Mouse (Mus musculus) lung, embryonic 16.5 days (tissue): Measurements from ENCODE around the gene Tspyl4. TPM values are rescaled to one million over a fixed set of nuclear protein-coding genes. Genes with fewer than 3 reads are reported as not detected.

Source experiments
- ATAC-seq: fragments of 200-750 bp; cut with Nextera tagmentation; 2 replicates; pipeline ENCODE4 v1.8.0; 2017; ENCODE audit warnings: low read depth, mild to moderate bottlenecking, moderate library complexity
- H3K27ac ChIP-seq: fragments of 300-500 bp; sonication (generic); 2 replicates; pipeline ENCODE4 v1.5.1; 2014; ENCODE audit warnings: mild to moderate bottlenecking, control low read depth, low read length
- H3K27me3 ChIP-seq: fragments of 300-500 bp; sonication (generic); 2 replicates; pipeline ENCODE4 v1.6.1; 2014; ENCODE audit warnings: low read depth, low read length, mixed read lengths; ENCODE audit not compliant: control insufficient read depth, insufficient read depth
- H3K36me3 ChIP-seq: fragments of 300-500 bp; sonication (generic); 2 replicates; pipeline ENCODE4 v1.6.1; 2014; ENCODE audit warnings: low read length; ENCODE audit not compliant: control insufficient read depth, insufficient read depth
- H3K4me1 ChIP-seq: fragments of 300-500 bp; sonication (generic); replicated peaks from 2 replicates; pipeline ENCODE4 v1.6.1; 2014; ENCODE audit warnings: low read length, mixed read lengths; ENCODE audit not compliant: control insufficient read depth, insufficient read depth
- H3K4me2 ChIP-seq: fragments of 300-500 bp; sonication (generic); 2 replicates; pipeline ENCODE4 v1.6.1; 2014; ENCODE audit warnings: low read depth, low read length, control low read depth
- H3K4me3 ChIP-seq: fragments of 300-500 bp; sonication (generic); 2 replicates; pipeline ENCODE4 v1.5.1; 2014; ENCODE audit warnings: mild to moderate bottlenecking, low read length, control low read depth
- H3K9ac ChIP-seq: fragments of 300-500 bp; sonication (generic); 2 replicates; pipeline ENCODE4 v1.6.1; 2014; ENCODE audit warnings: low read length, control low read depth
- H3K9me3 ChIP-seq: fragments of 300-500 bp; sonication (generic); 2 replicates; pipeline ENCODE4 v1.6.1; 2016; ENCODE audit warnings: low read length; ENCODE audit not compliant: control insufficient read depth
- WGBS: fragments of 180-500 bp; shearing (Covaris S2); extraction: QIAGEN DNeasy Blood & Tissue Kit; methylation state at CpG from one replicate; pipeline ENCODE4 v1.1.7; 2014; 5-methylcytosine and 5-hydroxymethylcytosine counted together
- polyA plus RNA-seq: library from polyadenylated mRNA; unstranded; fragments of >200 nt; fragmentation: Nextera tagmentation; extraction: Ambion mirVana; gene quantifications from 2 replicates; pipeline ENCODE4 v1.2.1, GENCODE M21; 2015

Tspyl4 gene
- polyA plus RNA-seq, 1 experiment from 2014 or later, result 11.3 TPM

GRCm38 (mm10) chr10:34312536-34312935 lies 15.3 kb downstream of the Tspyl4 start:
- no peak overlapping the region for H3K27ac ChIP-seq

DNA sequence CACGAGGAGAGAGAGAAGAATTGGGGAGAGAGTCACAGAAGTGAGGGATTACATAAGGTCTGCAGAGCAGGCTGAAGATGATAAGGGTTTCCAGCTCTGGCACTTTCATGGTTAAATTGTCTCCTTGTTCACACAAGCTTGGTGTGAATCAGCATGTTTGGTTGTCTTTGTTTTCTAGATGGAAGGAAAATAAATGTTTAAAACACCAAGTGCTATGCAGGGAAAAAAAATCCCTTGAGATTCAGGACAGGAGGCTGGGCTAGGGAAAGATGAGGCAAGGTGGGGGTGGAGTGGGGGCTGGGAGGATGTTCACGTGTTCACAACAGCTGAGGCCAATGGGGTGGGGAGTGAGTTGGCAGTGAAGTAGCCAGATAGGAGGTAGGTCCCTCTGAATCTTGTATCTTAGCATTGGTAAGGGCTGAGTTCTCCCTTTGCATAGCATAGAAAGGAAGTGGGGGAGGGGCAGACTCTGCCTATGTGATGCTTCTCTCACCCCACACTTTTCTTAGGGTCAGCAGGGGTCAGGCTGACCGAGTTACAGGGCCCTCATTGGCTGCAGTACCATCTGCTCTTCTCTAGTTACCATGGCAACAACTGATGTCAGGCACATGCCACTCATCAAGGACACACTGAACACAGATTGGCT lies 19.5 kb downstream of the Tspyl4 start:
- Histone ChIP-seq H3K27me3 (no peaks in the 10 kb centered on the region), H3K4me1 (0 out of 2 replicates have a peak, but pooled peaks cover 2% of the 10 kb centered on the region), H3K36me3 (no peaks in the 10 kb centered on the region; the same call in 1 of the 2 replicates), H3K4me2 (no peak overlapping the region), H3K4me3 (no peak overlapping the region), H3K9me3 (no peaks in the 10 kb centered on the region), H3K27ac (no peak overlapping the region), H3K9ac (no peak overlapping the region)
- ATAC-seq, result peak; percentile 47
- 0% methylated on average over 3 of the region's 3 CpGs for WGBS

More at GRCm38 (mm10) chr10:34312536-34312935, 15.3 kb downstream of the Tspyl4 start:
- H3K9ac ChIP-seq, result no peak overlapping the region
- WGBS, result 71% methylated on average over 3 of the region's 3 CpGs
- no peaks in the 10 kb centered on the region for H3K9me3 ChIP-seq
- no peak overlapping the region for H3K4me3 ChIP-seq
- H3K27me3 ChIP-seq, result no peaks in the 10 kb centered on the region
- H3K4me2 ChIP-seq, result no peak overlapping the region
- no peaks in the 10 kb centered on the region for H3K36me3 ChIP-seq
- no peak for ATAC-seq
- 0 out of 2 replicates have a peak, but pooled peaks cover 2% of the 10 kb centered on the region for H3K4me1 ChIP-seq

- H3K27ac ChIP-seq, result no peak overlapping the region
- 35% methylated on average over 2 of the region's 2 CpGs for WGBS
- no peaks in the 10 kb centered on the region; the same call in 1 of the 2 replicates for H3K36me3 ChIP-seq
Observed at GRCm38 (mm10) chr10:34317217-34317606, 20.0 kb downstream of the Tspyl4 start.

DNA sequence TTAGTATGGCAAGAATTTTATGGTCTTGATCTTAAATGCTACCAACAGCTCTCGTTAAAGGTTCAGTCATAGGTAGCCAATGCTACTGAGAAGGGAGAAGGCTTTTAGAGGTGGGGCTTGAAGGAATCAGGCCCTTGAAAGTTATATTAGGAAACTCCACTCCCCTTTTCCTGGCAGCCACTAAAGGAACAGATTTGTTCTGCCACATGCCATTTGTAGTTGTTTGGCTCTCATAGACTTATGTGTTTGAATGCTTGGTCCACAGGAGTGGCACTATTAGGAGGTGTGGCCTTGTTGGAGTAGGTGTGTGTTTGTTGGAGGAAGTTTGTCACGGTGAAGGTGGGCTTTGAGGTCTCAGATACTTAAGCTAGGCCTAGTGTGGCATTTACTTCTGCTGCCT lies 23.6 kb downstream of the Tspyl4 start:
- Histone ChIP-seq H3K27me3 (no peaks in the 10 kb centered on the region), H3K27ac (no peak overlapping the region)
- no peak for ATAC-seq

More at GRCm38 (mm10) chr10:34317217-34317606, 20.0 kb downstream of the Tspyl4 start:
- no peaks in the 10 kb centered on the region for H3K27me3 ChIP-seq
- no peak for ATAC-seq
- H3K4me1 ChIP-seq, result 0 out of 2 replicates have a peak, but pooled peaks cover 2% of the 10 kb centered on the region
- H3K4me3 ChIP-seq, result no peak overlapping the region
- H3K9ac ChIP-seq, result no peak overlapping the region
- H3K9me3 ChIP-seq, result no peaks in the 10 kb centered on the region
- no peak overlapping the region for H3K4me2 ChIP-seq

GRCm38 (mm10) chr10:34326701-34327100 lies 29.5 kb downstream of the Tspyl4 start:
- no peak overlapping the region for H3K4me2 ChIP-seq
- H3K9ac ChIP-seq, result no peak overlapping the region
- H3K27me3 ChIP-seq, result no peaks in the 10 kb centered on the region
- no peaks in the 10 kb centered on the region for H3K4me1 ChIP-seq
- WGBS, result 14% methylated on average over 4 of the region's 4 CpGs
- no peaks in the 10 kb centered on the region for H3K36me3 ChIP-seq
- ATAC-seq, result no peak
- H3K27ac ChIP-seq, result no peak overlapping the region
- H3K9me3 ChIP-seq, result no peaks in the 10 kb centered on the region
- no peak overlapping the region for H3K4me3 ChIP-seq

More for the DNA sequence above, 23.6 kb downstream of the Tspyl4 start:
- Histone ChIP-seq H3K36me3 (no peaks in the 10 kb centered on the region; the same call in 1 of the 2 replicates), H3K9ac (no peak overlapping the region), H3K9me3 (no peaks in the 10 kb centered on the region), H3K4me3 (no peak overlapping the region), H3K4me1 (0 out of 2 replicates have a peak, but pooled peaks cover 2% of the 10 kb centered on the region), H3K4me2 (no peak overlapping the region)
- WGBS, result 79% methylated on average over 2 of the region's 2 CpGs

DNA sequence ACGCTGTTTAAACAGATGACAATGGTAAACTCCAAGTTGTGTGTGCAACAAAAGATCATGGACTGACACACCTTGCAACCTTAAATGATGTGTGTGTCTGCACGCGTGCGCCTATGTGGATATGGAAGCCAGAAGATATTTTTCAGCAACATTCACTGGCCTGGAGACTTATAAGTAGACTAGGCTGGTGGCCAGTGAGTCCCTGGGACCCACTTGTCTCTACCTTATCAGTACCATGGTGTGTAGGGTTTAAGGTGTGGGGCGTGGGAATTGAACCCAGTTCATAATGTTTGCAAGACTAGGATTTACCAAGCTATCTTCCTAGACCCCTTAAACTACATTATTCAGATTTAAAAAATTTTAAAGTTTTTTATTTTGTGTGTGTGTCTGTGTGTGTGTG lies 29.9 kb downstream of the Tspyl4 start:
- Histone ChIP-seq H3K4me1 (no peaks in the 10 kb centered on the region), H3K36me3 (no peaks in the 10 kb centered on the region), H3K9me3 (no peaks in the 10 kb centered on the region), H3K4me2 (no peak overlapping the region), H3K4me3 (no peak overlapping the region), H3K27me3 (no peaks in the 10 kb centered on the region), H3K27ac (no peak overlapping the region), H3K9ac (no peak overlapping the region)
- no peak for ATAC-seq
- WGBS, result 55% methylated on average over 5 of the region's 5 CpGs

- Histone ChIP-seq H3K36me3 (no peaks in the 10 kb centered on the region), H3K27me3 (no peaks in the 10 kb centered on the region), H3K4me3 (no peak overlapping the region), H3K9me3 (no peaks in the 10 kb centered on the region), H3K27ac (no peak overlapping the region), H3K9ac (peak overlapping the region; percentile 15; the same call in 1 of the 2 replicates), H3K4me1 (no peaks in the 10 kb centered on the region), H3K4me2 (0 out of 2 replicates have a peak overlapping the region, but pooled peaks have one; percentile 14)
- WGBS, result 2% methylated on average over 2 of the region's 2 CpGs
- peak; percentile 51; the same call in 1 of the 2 replicates for ATAC-seq
Observed at GRCm38 (mm10) chr10:34328310-34328709, 31.1 kb downstream of the Tspyl4 start.

DNA sequence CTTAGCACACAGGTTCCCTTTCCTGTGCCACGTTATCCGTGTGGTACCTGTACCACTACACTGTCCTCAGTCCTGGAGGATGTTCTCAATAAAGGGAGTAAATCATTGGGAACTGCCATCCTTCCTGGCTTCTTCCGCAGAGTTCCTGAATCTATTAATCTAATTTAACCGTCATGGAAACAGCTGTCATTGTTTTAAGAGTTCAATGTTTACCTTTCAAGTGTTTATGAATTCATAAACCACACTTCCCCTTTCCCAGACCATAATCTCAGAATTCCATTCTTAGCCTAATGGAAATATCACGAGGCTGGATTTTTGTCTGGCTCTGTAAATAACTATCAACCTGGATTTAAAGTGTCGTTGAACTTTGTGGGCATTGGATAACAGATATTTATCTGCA lies 43.8 kb downstream of the Tspyl4 start:
- H3K27me3 ChIP-seq, result no peaks in the 10 kb centered on the region
- H3K36me3 ChIP-seq, result no peaks in the 10 kb centered on the region; the same call in 1 of the 2 replicates
- no peak for ATAC-seq
- 46% methylated on average over 6 of the region's 6 CpGs for WGBS
- no peak overlapping the region for H3K27ac ChIP-seq
- H3K9ac ChIP-seq, result no peak overlapping the region
- H3K4me3 ChIP-seq, result no peak overlapping the region
- no peak overlapping the region for H3K4me2 ChIP-seq
- H3K9me3 ChIP-seq, result no peaks in the 10 kb centered on the region
- H3K4me1 ChIP-seq, result no peaks in the 10 kb centered on the region

DNA sequence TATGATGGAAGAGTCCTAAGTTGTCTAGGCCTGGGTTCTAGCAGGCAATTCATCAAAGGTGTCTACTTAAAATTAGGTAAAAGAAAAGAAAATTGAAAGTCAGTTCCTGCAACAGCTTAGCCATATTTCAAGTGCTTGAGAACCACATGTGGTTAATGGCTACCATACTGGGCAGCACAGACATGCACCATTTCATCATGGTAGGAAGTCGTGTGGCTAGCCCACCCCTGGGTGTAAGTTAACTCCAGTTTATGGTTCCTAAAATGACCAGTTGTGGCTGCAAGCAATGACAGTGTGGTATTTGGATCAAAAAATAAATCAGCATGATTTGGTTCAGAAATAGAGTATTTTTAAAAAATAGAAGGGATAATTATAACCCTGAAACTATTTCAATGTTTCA lies 44.6 kb downstream of the Tspyl4 start:
- WGBS, result 88% methylated on average over 1 of the region's 1 CpGs
- H3K27ac ChIP-seq, result no peak overlapping the region
- no peak for ATAC-seq
- no peak overlapping the region for H3K4me3 ChIP-seq
- no peaks in the 10 kb centered on the region for H3K27me3 ChIP-seq
- no peak overlapping the region for H3K4me2 ChIP-seq
- no peak overlapping the region for H3K9ac ChIP-seq
- no peaks in the 10 kb centered on the region for H3K4me1 ChIP-seq
- H3K36me3 ChIP-seq, result no peaks in the 10 kb centered on the region; the same call in 1 of the 2 replicates
- no peaks in the 10 kb centered on the region for H3K9me3 ChIP-seq
